Mouse (Mus musculus) B cell, adult 62 days (primary cell): ENCODE results near the gene Gm30302. TPM values are rescaled to one million over a fixed set of nuclear protein-coding genes. Genes with fewer than 3 reads are reported as not detected.

Source experiments
- total RNA-seq: library from RNA; stranded (reverse); gene quantifications from 4 replicates; pipeline ENCODE4 v1.2.4, GENCODE M21; 2023

Gene Gm30302
- 0.31 TPM in 1 of 4 replicates, not detected in the others for total RNA-seq

DNA sequence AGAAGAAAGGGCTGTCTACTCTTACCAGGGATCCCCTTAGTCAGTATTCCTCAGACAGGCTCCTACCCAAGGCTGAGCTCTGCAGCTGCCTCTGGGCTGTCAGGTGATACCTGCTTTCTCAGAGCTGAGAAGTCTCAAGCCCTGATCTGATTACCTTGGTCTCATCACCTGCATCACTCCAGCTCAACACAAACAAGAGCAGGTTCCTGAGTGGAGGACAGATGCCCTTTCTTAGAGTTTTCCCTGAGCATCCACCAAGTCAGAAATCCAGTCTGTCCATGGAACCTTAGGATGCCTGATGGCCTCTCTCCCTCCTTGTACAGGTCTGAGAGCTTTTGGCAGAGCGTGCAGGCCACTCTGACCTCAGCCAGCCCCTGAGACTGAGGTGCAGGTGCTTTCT, at the start of gene Gm30302:
Gene Gm30302, minus strand, starts transcription at position 101 of the 400 bp plus-strand sequence.

Other genes with a start within 250 kb of the Gm30302 start
- 0.37 TPM in 1 of 4 replicates, not detected in the others for gene Omd, start 216.5 kb downstream of the Gm30302 start, total RNA-seq
- gene Ogn, start 191.0 kb downstream of the Gm30302 start, total RNA-seq = 0.21 TPM in 1 of 4 replicates, not detected in the others
- gene Cenpp, start 146.2 kb downstream of the Gm30302 start, total RNA-seq = 1.0 to 1.6 TPM (median 1.4 TPM) in 4 replicates
- gene Nol8, start 145.9 kb downstream of the Gm30302 start, total RNA-seq = 36.2 to 44.6 TPM (median 42.8 TPM) in 4 replicates
- gene Iars, start 116.9 kb downstream of the Gm30302 start, total RNA-seq = 69.7 to 101 TPM (median 80.0 TPM) in 4 replicates